Mouse (Mus musculus) liver, embryonic 14.5 days (tissue): Measurements from ENCODE around the gene Tcl1b4.
"Not testable (repeated sequence)": the region's sequence is repeated elsewhere in the genome, so short reads cannot be mapped to it uniquely, and the experiment has no call there.

Experiments used
- CTCF ChIP-seq: IDR thresholded peaks from 2 replicates; pipeline ENCODE4 v1.5.1; 2016; ENCODE audit warnings: antibody characterized with exemption, low read depth, control low read depth
- EP300 ChIP-seq: IDR thresholded peaks from 2 replicates; pipeline ENCODE4 v1.6.1; 2016; ENCODE audit warnings: antibody characterized with exemption, low read depth

GRCm38 (mm10) chr12:105201657-105202056, at the start of gene Tcl1b4:
- TF ChIP-seq CTCF, EP300: not testable (repeated sequence)
